Mouse (Mus musculus) lung, postnatal 0 days (tissue): Measurements from ENCODE around the gene Samd1. TPM values are rescaled to one million over a fixed set of nuclear protein-coding genes. Genes with fewer than 3 reads are reported as not detected.
A peak's percentile ranks its signal among the peaks of the same experiment; 100 is the strongest.

Source experiments
- ATAC-seq: fragments of 200-750 bp; cut with Nextera tagmentation; 2 replicates; pipeline ENCODE4 v1.8.0; 2017; ENCODE audit warnings: moderate library complexity
- DNase-seq: peaks from one replicate; pipeline ENCODE4 v3.0.0-alpha.2; 2016; ENCODE audit warnings: low spot score
- H3K27ac ChIP-seq: fragments of 300-500 bp; sonication (generic); 2 replicates; pipeline ENCODE4 v1.5.1; 2014; ENCODE audit warnings: antibody characterized with exemption, mild to moderate bottlenecking, low read length, mixed read lengths
- H3K27me3 ChIP-seq: fragments of 300-500 bp; sonication (generic); replicated peaks from 2 replicates; pipeline ENCODE4 v1.6.1; 2014; ENCODE audit warnings: low read length, mixed read lengths; ENCODE audit not compliant: insufficient read depth
- H3K36me3 ChIP-seq: fragments of 300-500 bp; sonication (generic); 2 replicates; pipeline ENCODE4 v1.6.1; 2014; ENCODE audit warnings: low read length, mixed read lengths; ENCODE audit not compliant: insufficient read depth
- H3K4me1 ChIP-seq: fragments of 300-500 bp; sonication (generic); 2 replicates; pipeline ENCODE4 v1.6.1; 2014; ENCODE audit warnings: antibody characterized with exemption, low read depth, low read length, mixed read lengths; ENCODE audit not compliant: insufficient read depth
- H3K4me2 ChIP-seq: fragments of 300-500 bp; sonication (generic); replicated peaks from 2 replicates; pipeline ENCODE4 v1.6.1; 2014; ENCODE audit warnings: low read depth, mild to moderate bottlenecking, low read length, moderate library complexity, mixed read lengths
- H3K4me3 ChIP-seq: fragments of 300-500 bp; sonication (generic); 2 replicates; pipeline ENCODE4 v1.5.1; 2014; ENCODE audit warnings: low read depth, low read length
- H3K9ac ChIP-seq: fragments of 300-500 bp; sonication (generic); replicated peaks from 2 replicates; pipeline ENCODE4 v1.6.1; 2014; ENCODE audit warnings: low read depth, mild to moderate bottlenecking
- H3K9me3 ChIP-seq: fragments of 300-500 bp; sonication (generic); 2 replicates; pipeline ENCODE4 v1.6.1; 2016; ENCODE audit warnings: low read length, mixed read lengths
- CTCF ChIP-seq: IDR thresholded peaks from 2 replicates; pipeline ENCODE4 v1.5.1; 2016; ENCODE audit warnings: antibody characterized with exemption, mild to moderate bottlenecking
- EP300 ChIP-seq: IDR thresholded peaks from 2 replicates; pipeline ENCODE4 v1.6.1; 2016; ENCODE audit warnings: antibody characterized with exemption, mild to moderate bottlenecking, control low read depth
- WGBS: fragments of 180-500 bp; shearing (Covaris S2); extraction: QIAGEN DNeasy Blood & Tissue Kit; methylation state at CpG from one replicate; pipeline ENCODE4 v1.1.7; 2014; 5-methylcytosine and 5-hydroxymethylcytosine counted together
- polyA plus RNA-seq: library from polyadenylated mRNA; unstranded; fragments of >200 nt; fragmentation: Nextera tagmentation; extraction: Ambion mirVana; gene quantifications from 2 replicates; pipeline ENCODE4 v1.2.1, GENCODE M21; 2015

Gene Samd1
- 5.3 and 5.6 TPM in 2 replicates for polyA plus RNA-seq

DNA sequence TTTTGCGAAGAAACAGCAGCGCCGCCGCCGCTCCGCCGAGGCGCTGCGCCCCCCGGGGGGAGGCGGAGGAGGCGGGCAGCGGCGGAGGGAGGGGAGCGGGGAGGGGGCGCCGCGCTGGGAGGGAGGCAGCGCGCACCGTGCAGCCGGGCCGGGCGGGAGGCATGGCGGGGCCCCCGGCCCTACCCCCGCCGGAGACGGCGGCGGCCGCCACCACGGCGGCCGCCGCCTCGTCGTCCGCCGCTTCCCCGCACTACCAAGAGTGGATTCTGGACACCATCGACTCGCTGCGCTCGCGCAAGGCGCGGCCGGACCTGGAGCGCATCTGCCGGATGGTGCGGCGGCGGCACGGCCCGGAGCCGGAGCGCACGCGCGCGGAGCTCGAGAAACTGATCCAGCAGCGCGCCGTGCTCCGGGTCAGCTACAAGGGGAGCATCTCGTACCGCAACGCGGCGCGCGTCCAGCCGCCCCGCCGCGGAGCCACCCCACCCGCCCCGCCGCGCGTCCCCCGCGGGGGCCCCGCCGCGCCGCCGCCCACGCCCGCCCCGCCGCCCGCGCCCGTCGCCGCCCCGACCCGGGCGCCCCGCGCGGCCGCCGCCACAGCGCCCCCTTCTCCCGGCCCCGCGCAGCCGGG is at the start of gene Samd1:
Gene Samd1 (plus strand): TSS at position 162 of the 631 bp plus-strand sequence.
- peak within 1 kb of the TSS; percentile 97 for H3K4me2 ChIP-seq
- H3K27ac ChIP-seq: peak within 1 kb of the TSS; percentile 93
- peak within 1 kb of the TSS; percentile 75 for H3K4me3 ChIP-seq
- no peaks in the 10 kb centered on the region for H3K27me3 ChIP-seq
- WGBS: 0% methylated on average over 29 of the region's 112 CpGs
- peak within 1 kb of the TSS; percentile 59 for H3K9ac ChIP-seq
- peak; percentile 51 for DNase-seq
- peaks cover 9% of the 10 kb centered on the region; the same call in 1 of the 2 replicates for H3K4me1 ChIP-seq
- H3K36me3 ChIP-seq: 0 out of 2 replicates have a peak, but pooled peaks cover 6% of the 10 kb centered on the region
- ATAC-seq: no peak
- TF ChIP-seq CTCF (no peak), EP300 (no peak)
- H3K9me3 ChIP-seq: no peaks in the 10 kb centered on the region

DNA sequence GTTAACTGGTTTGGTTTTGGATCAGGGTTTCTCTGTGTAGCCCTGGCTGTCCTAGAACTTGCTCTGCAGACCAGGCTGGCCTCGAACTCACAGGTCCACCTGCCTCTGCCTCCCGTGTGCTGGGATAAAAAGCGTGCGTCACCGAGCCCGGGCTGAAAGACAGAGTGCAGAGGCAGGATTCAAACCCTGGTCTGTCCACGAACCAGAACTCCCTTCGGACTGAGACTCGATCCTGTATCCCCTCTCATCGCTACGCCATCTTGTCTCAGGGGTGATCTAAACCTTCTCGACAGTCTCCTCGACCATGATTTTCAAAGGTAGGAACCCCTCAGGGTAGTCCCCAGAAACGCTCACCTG is 42.7 kb upstream of the Samd1 start:
- ATAC-seq (no peak), DNase-seq (no peak)
- Histone ChIP-seq H3K4me1 (no peaks in the 10 kb centered on the region; the same call in 1 of the 2 replicates), H3K9ac (no peak overlapping the region; the same call in 1 of the 2 replicates), H3K4me3 (peak overlapping the region; percentile 34), H3K9me3 (no peaks in the 10 kb centered on the region), H3K36me3 (no peaks in the 10 kb centered on the region), H3K27me3 (no peaks in the 10 kb centered on the region), H3K4me2 (peak overlapping the region; percentile 58), H3K27ac (peak overlapping the region; percentile 51)
- TF ChIP-seq CTCF (no peak), EP300 (no peak)
- WGBS: 4% methylated on average over 14 of the region's 14 CpGs

DNA sequence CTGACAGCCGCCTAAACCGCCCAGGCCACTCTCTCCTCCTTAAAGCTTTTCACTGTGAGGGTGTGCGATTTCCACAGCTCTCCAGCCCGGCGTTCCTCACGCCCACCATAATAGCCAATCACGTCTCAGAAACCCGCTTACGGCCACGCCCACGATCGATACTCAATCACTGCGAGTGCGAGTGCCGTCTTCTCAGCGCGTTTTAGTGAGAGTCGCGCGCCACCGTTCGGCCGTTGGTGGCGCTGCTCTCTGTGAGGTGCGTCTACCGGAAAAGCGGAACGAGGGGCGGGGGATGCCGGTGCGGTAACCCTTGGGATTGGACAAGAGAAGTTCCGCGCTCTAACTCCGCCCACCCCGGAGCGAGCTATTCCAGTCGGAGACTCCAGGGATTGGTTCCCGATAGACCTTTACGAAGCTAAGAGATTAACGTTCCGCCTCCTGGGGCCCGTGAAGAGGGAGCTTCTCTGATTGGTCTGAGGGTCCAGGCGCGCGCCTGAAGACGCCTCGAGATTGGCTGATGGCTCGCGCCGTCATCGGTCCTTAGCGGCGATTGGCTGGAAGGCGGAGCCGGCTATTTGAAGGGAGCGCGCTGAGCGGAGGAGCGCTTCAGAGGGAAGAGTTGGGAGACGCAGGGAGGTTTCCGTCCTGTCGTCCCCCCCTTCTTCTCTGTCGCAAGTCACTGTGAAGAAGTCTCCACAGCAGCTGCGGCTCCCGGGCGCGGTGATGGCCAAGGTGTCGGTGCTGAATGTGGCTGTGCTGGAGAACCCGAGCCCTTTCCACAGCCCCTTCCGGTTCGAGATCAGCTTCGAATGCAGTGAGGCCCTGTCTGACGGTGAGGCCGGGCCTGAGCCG is 42.1 kb upstream of the Samd1 start, which contains the start of the genes Gm10644 and Asf1b:
Gene Gm10644 (minus strand): TSS at position 100 of the 852 bp plus-strand sequence.
Gene Asf1b (plus strand): TSS at position 402 of the 852 bp plus-strand sequence.
- DNase-seq: peak; percentile 100
- H3K9me3 ChIP-seq: no peaks in the 10 kb centered on the region
- no peaks in the 10 kb centered on the region; the same call in 1 of the 2 replicates for H3K4me1 ChIP-seq
- peak within 1 kb of the TSS; percentile 93 for H3K4me2 ChIP-seq
- no peaks in the 10 kb centered on the region for H3K27me3 ChIP-seq
- peak; percentile 99 for ATAC-seq
- no peak within 1 kb of the TSS; the same call in 1 of the 2 replicates for H3K9ac ChIP-seq
- TF ChIP-seq EP300 (no peak), CTCF (peak; percentile 93)
- under 1% methylated on average over 72 of the region's 75 CpGs for WGBS
- no peaks in the 10 kb centered on the region for H3K36me3 ChIP-seq
- H3K27ac ChIP-seq: peak within 1 kb of the TSS; percentile 51
- H3K4me3 ChIP-seq: peak within 1 kb of the TSS; percentile 56

DNA sequence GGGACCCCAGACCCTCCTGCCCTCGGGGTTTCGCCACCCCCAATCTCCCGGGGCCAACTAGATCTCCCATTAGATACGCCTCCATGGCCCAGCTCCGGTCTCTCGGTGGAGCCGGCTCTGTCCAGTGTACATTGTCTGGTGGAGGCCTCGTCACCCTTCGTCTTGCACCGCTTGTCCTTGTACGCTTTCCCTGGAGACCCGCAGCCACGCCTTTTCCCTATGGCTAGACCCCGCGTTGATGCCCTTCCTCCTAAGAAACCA is 41.6 kb upstream of the Samd1 start:
- no peak overlapping the region for H3K27ac ChIP-seq
- WGBS: 2% methylated on average over 14 of the region's 15 CpGs
- no peaks in the 10 kb centered on the region for H3K36me3 ChIP-seq
- H3K9me3 ChIP-seq: no peaks in the 10 kb centered on the region
- H3K4me3 ChIP-seq: peak overlapping the region; percentile 56
- TF ChIP-seq CTCF (no peak), EP300 (no peak)
- ATAC-seq: no peak
- H3K9ac ChIP-seq: no peak overlapping the region
- no peaks in the 10 kb centered on the region; the same call in 1 of the 2 replicates for H3K4me1 ChIP-seq
- H3K4me2 ChIP-seq: peak overlapping the region; percentile 93
- H3K27me3 ChIP-seq: no peaks in the 10 kb centered on the region
- peak; percentile 26 for DNase-seq

DNA sequence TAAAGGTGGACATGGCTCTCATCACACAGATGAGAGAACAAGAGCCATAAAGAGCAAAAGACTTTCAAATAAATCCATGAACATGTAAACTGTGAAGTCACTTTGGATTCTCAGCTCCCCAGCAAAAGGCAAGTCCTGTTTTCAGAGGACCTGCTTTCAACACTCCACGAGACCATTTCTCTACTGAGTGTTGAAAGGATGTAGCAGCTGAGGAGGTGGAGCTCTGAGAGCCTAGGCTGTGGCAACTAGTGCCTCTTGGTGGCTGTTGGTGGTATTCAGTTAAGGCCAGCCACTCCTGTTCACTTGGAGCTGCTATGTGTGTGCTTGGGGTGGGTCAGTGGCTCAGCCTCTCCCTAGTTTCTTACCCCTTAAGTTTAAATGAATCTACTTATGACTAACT is 40.7 kb upstream of the Samd1 start:
- H3K4me3 ChIP-seq: no peak overlapping the region
- no peak overlapping the region for H3K4me2 ChIP-seq
- TF ChIP-seq EP300 (no peak), CTCF (peak; percentile 57)
- no peaks in the 10 kb centered on the region for H3K36me3 ChIP-seq
- H3K27me3 ChIP-seq: no peaks in the 10 kb centered on the region
- H3K9ac ChIP-seq: no peak overlapping the region
- ATAC-seq (no peak), DNase-seq (peak; percentile 72)
- H3K9me3 ChIP-seq: no peaks in the 10 kb centered on the region
- no peak overlapping the region for H3K27ac ChIP-seq
- 8% methylated on average over 1 of the region's 1 CpGs for WGBS
- H3K4me1 ChIP-seq: no peaks in the 10 kb centered on the region; the same call in 1 of the 2 replicates
